Mouse (Mus musculus): ENCODE measurements around the gene B3glct.

DNA sequence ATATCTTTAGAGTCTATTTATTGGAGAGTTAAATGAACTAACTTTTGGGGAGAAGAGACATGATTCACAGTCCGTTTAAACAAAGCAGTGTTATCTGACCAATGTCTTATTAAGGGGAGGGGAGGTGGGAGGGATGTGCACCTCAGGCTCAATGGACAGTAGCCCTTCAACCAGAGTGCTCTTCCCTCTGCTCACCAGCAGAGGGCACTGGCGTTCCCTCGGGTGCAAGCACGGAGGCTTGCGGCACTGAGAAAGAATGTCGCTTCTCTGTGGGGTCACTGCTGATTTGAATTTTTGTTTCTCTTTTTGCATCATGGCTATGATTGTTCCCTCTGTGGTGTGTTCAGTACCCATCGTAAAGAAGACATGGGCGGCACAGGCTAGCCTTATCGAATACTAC is 67.0 kb downstream of the B3glct start:
- no peak for TF ChIP-seq GATA1 (IDR thresholded peaks at IDR 0.05; ENCODE audit: low read length)
- no peak for TF ChIP-seq TAL1 (IDR thresholded peaks at IDR 0.05; ENCODE audit: low read length)
